Mouse (Mus musculus): ENCODE measurements around the gene Gm20388. TPM values are rescaled to one million over a fixed set of nuclear protein-coding genes. Genes with fewer than 3 reads are reported as not detected.

Gene Gm20388
- polyA plus RNA-seq, 1 experiment from 2014 or later = 1.7 TPM

- Histone ChIP-seq H3K4me3 (peak overlapping the region; percentile 32; the same call in 1 of the 2 replicates), H3K27me3 (ENCODE audit: insufficient read depth, poor library complexity, severe bottlenecking) (peaks cover 15% of the 10 kb centered on the region), H3K4me1 (replicated peaks) (peaks cover 84% of the 10 kb centered on the region), H3K27ac (no peak overlapping the region), H3K9me3 (no peaks in the 10 kb centered on the region), H3K36me3 (no peaks in the 10 kb centered on the region)
- WGBS = 76% methylated on average over 6 of the region's 6 CpGs
- no peak for DNase-seq (ENCODE audit: low spot score)
Measured at GRCm38 (mm10) chr8:121903977-121904376, 1993.3 kb downstream of the Gm20388 start.

GRCm38 (mm10) chr8:121904999-121905398 lies 1994.4 kb downstream of the Gm20388 start:
- Histone ChIP-seq H3K9me3 (no peaks in the 10 kb centered on the region), H3K4me1 (replicated peaks) (peaks cover 80% of the 10 kb centered on the region), H3K27ac (no peak overlapping the region), H3K4me3 (peak overlapping the region; percentile 32), H3K27me3 (ENCODE audit: insufficient read depth, poor library complexity, severe bottlenecking) (peaks cover 21% of the 10 kb centered on the region), H3K36me3 (no peaks in the 10 kb centered on the region)
- DNase-seq (ENCODE audit: low spot score) = no peak
- 88% methylated on average over 9 of the region's 9 CpGs for WGBS

GRCm38 (mm10) chr8:121905420-121905819 lies 1994.8 kb downstream of the Gm20388 start:
- peaks cover 77% of the 10 kb centered on the region for H3K4me1 ChIP-seq (replicated peaks)
- WGBS = 88% methylated on average over 1 of the region's 1 CpGs

GRCm38 (mm10) chr8:121905864-121906263 lies 1995.2 kb downstream of the Gm20388 start:
- peaks cover 77% of the 10 kb centered on the region for H3K4me1 ChIP-seq (replicated peaks)
- 42% methylated on average over 5 of the region's 5 CpGs for WGBS

More at GRCm38 (mm10) chr8:121905420-121905819, 1994.8 kb downstream of the Gm20388 start:
- DNase-seq (ENCODE audit: low spot score) = no peak
- Histone ChIP-seq H3K27me3 (ENCODE audit: insufficient read depth, poor library complexity, severe bottlenecking) (peaks cover 21% of the 10 kb centered on the region), H3K4me3 (peak overlapping the region; percentile 75), H3K9me3 (no peaks in the 10 kb centered on the region), H3K36me3 (no peaks in the 10 kb centered on the region), H3K27ac (no peak overlapping the region)

GRCm38 (mm10) chr8:121906542-121907512 lies 1996.2 kb downstream of the Gm20388 start:
- WGBS = under 1% methylated on average over 72 of the region's 72 CpGs
- Histone ChIP-seq H3K27ac (peak overlapping the region; percentile 86), H3K4me3 (peak overlapping the region; percentile 75), H3K4me1 (replicated peaks) (peaks cover 72% of the 10 kb centered on the region), H3K27me3 (ENCODE audit: insufficient read depth, poor library complexity, severe bottlenecking) (peaks cover 28% of the 10 kb centered on the region), H3K9me3 (no peaks in the 10 kb centered on the region), H3K36me3 (no peaks in the 10 kb centered on the region)
- peak; percentile 62 for DNase-seq (ENCODE audit: low spot score)

More at GRCm38 (mm10) chr8:121905864-121906263, 1995.2 kb downstream of the Gm20388 start:
- H3K27ac ChIP-seq = no peak overlapping the region; the same call in 1 of the 2 replicates
- H3K36me3 ChIP-seq = no peaks in the 10 kb centered on the region
- H3K9me3 ChIP-seq = no peaks in the 10 kb centered on the region
- H3K27me3 ChIP-seq (ENCODE audit: insufficient read depth, poor library complexity, severe bottlenecking) = peaks cover 21% of the 10 kb centered on the region
- DNase-seq (ENCODE audit: low spot score) = no peak
- H3K4me3 ChIP-seq = peak overlapping the region; percentile 75

GRCm38 (mm10) chr8:121907587-121908248 lies 1997.1 kb downstream of the Gm20388 start, which contains the start of gene Slc7a5:
Gene Slc7a5 (minus strand): TSS chr8:121907694.
- H3K4me1 ChIP-seq (replicated peaks) = peaks cover 65% of the 10 kb centered on the region

GRCm38 (mm10) chr8:121908378-121909147 lies 1997.9 kb downstream of the Gm20388 start:
- Histone ChIP-seq H3K27ac (no peak overlapping the region), H3K4me1 (replicated peaks) (peaks cover 58% of the 10 kb centered on the region), H3K9me3 (no peaks in the 10 kb centered on the region), H3K27me3 (ENCODE audit: insufficient read depth, poor library complexity, severe bottlenecking) (peaks cover 29% of the 10 kb centered on the region), H3K4me3 (peak overlapping the region; percentile 75), H3K36me3 (no peaks in the 10 kb centered on the region)
- DNase-seq (ENCODE audit: low spot score) = no peak
- WGBS = 63% methylated on average over 8 of the region's 8 CpGs

More at GRCm38 (mm10) chr8:121907587-121908248, 1997.1 kb downstream of the Gm20388 start, which contains the start of gene Slc7a5:
- Histone ChIP-seq H3K27ac (peak within 1 kb of the TSS; percentile 86), H3K27me3 (ENCODE audit: insufficient read depth, poor library complexity, severe bottlenecking) (peaks cover 29% of the 10 kb centered on the region), H3K9me3 (no peaks in the 10 kb centered on the region), H3K4me3 (peak within 1 kb of the TSS; percentile 75), H3K36me3 (no peaks in the 10 kb centered on the region)
- peak; percentile 97 for DNase-seq (ENCODE audit: low spot score)
- WGBS = under 1% methylated on average over 61 of the region's 61 CpGs

GRCm38 (mm10) chr8:121909148-121909541 lies 1998.5 kb downstream of the Gm20388 start:
- no peak for DNase-seq (ENCODE audit: low spot score)
- Histone ChIP-seq H3K27ac (no peak overlapping the region), H3K4me3 (no peak overlapping the region), H3K9me3 (no peaks in the 10 kb centered on the region), H3K4me1 (replicated peaks) (peaks cover 58% of the 10 kb centered on the region), H3K27me3 (ENCODE audit: insufficient read depth, poor library complexity, severe bottlenecking) (peaks cover 29% of the 10 kb centered on the region), H3K36me3 (no peaks in the 10 kb centered on the region)
- WGBS = 68% methylated on average over 8 of the region's 8 CpGs

GRCm38 (mm10) chr8:121909663-121910062 lies 1999.0 kb downstream of the Gm20388 start:
- Histone ChIP-seq H3K9me3 (no peaks in the 10 kb centered on the region), H3K27ac (no peak overlapping the region), H3K27me3 (ENCODE audit: insufficient read depth, poor library complexity, severe bottlenecking) (peaks cover 29% of the 10 kb centered on the region), H3K36me3 (no peaks in the 10 kb centered on the region), H3K4me1 (replicated peaks) (peaks cover 58% of the 10 kb centered on the region), H3K4me3 (no peak overlapping the region)
- WGBS = 10% methylated on average over 6 of the region's 6 CpGs
- peak; percentile 66 for DNase-seq (ENCODE audit: low spot score)

GRCm38 (mm10) chr8:121911400-121911799 lies 2000.8 kb downstream of the Gm20388 start:
- Histone ChIP-seq H3K4me1 (replicated peaks) (peaks cover 45% of the 10 kb centered on the region), H3K27ac (0 out of 2 replicates have a peak overlapping the region, but pooled peaks have one; percentile 40), H3K4me3 (no peak overlapping the region), H3K27me3 (ENCODE audit: insufficient read depth, poor library complexity, severe bottlenecking) (peaks cover 26% of the 10 kb centered on the region), H3K9me3 (no peaks in the 10 kb centered on the region), H3K36me3 (no peaks in the 10 kb centered on the region)
- 91% methylated on average over 6 of the region's 6 CpGs for whole genome bisulfite sequencing
- DNase-seq (ENCODE audit: low spot score) = no peak

- Histone ChIP-seq H3K4me3 (no peak overlapping the region), H3K9me3 (no peaks in the 10 kb centered on the region), H3K27me3 (ENCODE audit: insufficient read depth, poor library complexity, severe bottlenecking) (peaks cover 26% of the 10 kb centered on the region), H3K4me1 (replicated peaks) (peaks cover 40% of the 10 kb centered on the region), H3K27ac (peak overlapping the region; percentile 40; the same call in 1 of the 2 replicates), H3K36me3 (no peaks in the 10 kb centered on the region)
- 71% methylated on average over 7 of the region's 7 CpGs for WGBS
- DNase-seq (ENCODE audit: low spot score) = no peak
Measured at GRCm38 (mm10) chr8:121911987-121912386, 2001.3 kb downstream of the Gm20388 start.

- Histone ChIP-seq H3K27me3 (ENCODE audit: insufficient read depth, poor library complexity, severe bottlenecking) (peaks cover 26% of the 10 kb centered on the region), H3K27ac (no peak overlapping the region), H3K36me3 (no peaks in the 10 kb centered on the region), H3K4me3 (no peak overlapping the region), H3K4me1 (replicated peaks) (peaks cover 38% of the 10 kb centered on the region), H3K9me3 (no peaks in the 10 kb centered on the region)
- 78% methylated on average over 3 of the region's 3 CpGs for WGBS
- no peak for DNase-seq (ENCODE audit: low spot score)
Measured at GRCm38 (mm10) chr8:121912831-121913230, 2002.2 kb downstream of the Gm20388 start.

All from hindbrain, embryonic 10.5 days (tissue).